Mouse (Mus musculus) ES-E14 (cell line): ENCODE measurements around the gene Elovl3.

Experiments
- CHD2 ChIP-seq: IDR thresholded peaks from 2 replicates; pipeline ENCODE4 v1.6.1; 2014; ENCODE audit warnings: mild to moderate bottlenecking, low read depth, low read length, inconsistent platforms
- HCFC1 ChIP-seq: IDR thresholded peaks from 2 replicates; pipeline ENCODE4 v1.6.1; 2012; ENCODE audit warnings: low read length, inconsistent platforms, borderline replicate concordance; ENCODE audit not compliant: insufficient read depth
- MAFK ChIP-seq: IDR thresholded peaks from 2 replicates; pipeline ENCODE4 v1.6.1; 2014; ENCODE audit warnings: mild to moderate bottlenecking, low read depth, low read length, inconsistent platforms; ENCODE audit not compliant: insufficient read depth
- ZC3H11A ChIP-seq: IDR thresholded peaks from 2 replicates; pipeline ENCODE4 v1.6.1; 2012; ENCODE audit warnings: low read depth, mild to moderate bottlenecking, inconsistent platforms, low read length, borderline replicate concordance
- ZNF384 ChIP-seq: IDR thresholded peaks from 2 replicates; pipeline ENCODE4 v1.6.1; 2012; ENCODE audit warnings: low read depth, low read length, inconsistent platforms

- no peak for TF ChIP-seq CHD2
- no peak for TF ChIP-seq HCFC1
- no peak for TF ChIP-seq MAFK
- TF ChIP-seq ZNF384: no peak
- no peak for TF ChIP-seq ZC3H11A
Measured at GRCm38 (mm10) chr19:46169913-46170312, 38.2 kb downstream of the Elovl3 start.
